Mouse (Mus musculus) erythroblast, adult 5-6 weeks (primary cell): ENCODE results near the gene Skor1. TPM values are rescaled to one million over a fixed set of nuclear protein-coding genes. Genes with fewer than 3 reads are reported as not detected.

ENCODE experiments used
- ATAC-seq: replicated peaks from 2 replicates; pipeline ENCODE4 v1.8.0; 2016; ENCODE audit warnings: moderate number of reproducible peaks, mild to moderate bottlenecking, moderate TSS enrichment, inconsistent platforms; ENCODE audit not compliant: poor library complexity, low FRiP score, severe bottlenecking
- total RNA-seq, 2 experiments: library from RNA; stranded (forward) in 1 of 2; stranded (reverse) in 1 of 2; fragments of 150-400 nt in 1 of 2; fragments of 200-764, 138-1000 nt in 1 of 2; gene quantifications; 2 replicates each; pipeline versions ENCODE4 v1.2.3 to v1.2.4; 2015 to 2017; ENCODE audit warnings: low replicate concordance in 2 of 2

Skor1 gene
- total RNA-seq, 2 experiments from 2014 or later: not detected

DNA sequence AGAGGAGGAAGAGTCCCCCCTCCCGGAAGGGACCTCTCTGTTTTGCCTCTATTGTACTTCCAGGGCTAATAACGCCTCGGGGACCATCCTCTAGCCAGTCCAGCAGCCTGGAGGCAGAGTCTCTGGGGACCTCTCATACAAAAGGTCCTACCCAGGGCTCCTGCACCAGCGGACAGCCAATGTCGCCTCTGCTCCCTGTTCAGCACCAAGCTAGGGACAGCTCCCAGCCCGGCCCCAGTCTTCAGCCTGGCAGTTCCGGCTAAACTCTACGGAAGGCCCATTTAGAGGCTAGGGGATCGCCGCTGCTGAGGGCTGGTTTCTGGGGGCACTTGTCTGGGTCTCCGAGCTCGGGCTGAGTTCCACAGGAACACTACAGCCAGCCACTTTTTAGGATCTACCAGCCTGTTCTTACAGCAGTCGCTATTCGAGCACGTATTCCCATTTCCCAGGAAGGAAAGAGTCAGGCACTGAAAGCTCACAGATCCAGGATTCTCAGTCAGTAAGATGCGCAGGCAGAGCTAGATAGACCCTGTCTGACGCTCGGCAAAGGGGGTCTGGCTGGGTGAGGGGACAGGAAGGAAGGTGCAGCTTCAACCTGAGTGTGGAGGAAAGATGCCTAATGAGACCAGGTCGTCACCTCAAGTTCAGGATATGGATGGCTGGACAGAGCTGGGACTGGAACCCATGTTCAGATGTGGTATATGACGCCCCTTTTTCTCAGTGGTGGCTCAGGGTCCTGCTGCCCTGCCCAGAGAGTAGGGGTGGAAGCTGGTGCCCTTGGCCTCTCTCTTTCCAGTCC lies 2.5 kb upstream of the Skor1 start:
- ATAC-seq: no peak

- ATAC-seq: no peak
Observed at GRCm38 (mm10) chr9:63150086-63150800, 1.5 kb upstream of the Skor1 start.

GRCm38 (mm10) chr9:63149372-63149766 lies 608 bp upstream of the Skor1 start:
- no peak for ATAC-seq

DNA sequence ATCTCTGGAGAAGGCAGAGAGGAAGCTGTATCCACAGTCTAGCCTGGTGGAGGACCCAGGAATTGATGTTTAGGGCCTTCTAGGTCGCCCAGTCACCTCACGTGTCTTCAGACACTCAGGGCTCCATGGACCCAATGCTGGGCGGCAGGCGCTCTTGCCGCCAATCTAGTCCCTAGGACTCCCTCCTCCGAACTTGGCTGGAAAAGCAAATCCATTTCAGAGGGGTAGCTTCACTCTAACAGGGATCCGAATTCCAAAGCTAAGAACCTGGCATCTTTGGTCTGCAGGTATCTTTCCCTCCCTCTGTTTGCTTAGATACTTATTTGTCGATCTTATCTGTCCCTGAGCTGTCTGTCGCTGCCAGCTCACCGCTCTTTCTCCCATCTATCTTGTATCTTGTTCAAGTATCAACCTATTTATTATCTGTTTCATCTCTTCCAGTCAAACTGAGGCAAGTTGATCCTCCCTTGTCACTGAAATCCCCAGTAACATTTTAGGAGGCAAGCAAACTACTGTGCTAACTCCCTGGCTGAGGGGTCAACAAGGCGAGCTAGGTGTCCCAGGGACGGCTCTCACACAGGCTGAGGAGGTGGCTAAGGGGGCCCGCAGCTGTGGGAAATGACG lies 863 bp downstream of the Skor1 start:
- ATAC-seq: no peak

- ATAC-seq: no peak
Observed at GRCm38 (mm10) chr9:63147296-63147695, 1.5 kb downstream of the Skor1 start.

DNA sequence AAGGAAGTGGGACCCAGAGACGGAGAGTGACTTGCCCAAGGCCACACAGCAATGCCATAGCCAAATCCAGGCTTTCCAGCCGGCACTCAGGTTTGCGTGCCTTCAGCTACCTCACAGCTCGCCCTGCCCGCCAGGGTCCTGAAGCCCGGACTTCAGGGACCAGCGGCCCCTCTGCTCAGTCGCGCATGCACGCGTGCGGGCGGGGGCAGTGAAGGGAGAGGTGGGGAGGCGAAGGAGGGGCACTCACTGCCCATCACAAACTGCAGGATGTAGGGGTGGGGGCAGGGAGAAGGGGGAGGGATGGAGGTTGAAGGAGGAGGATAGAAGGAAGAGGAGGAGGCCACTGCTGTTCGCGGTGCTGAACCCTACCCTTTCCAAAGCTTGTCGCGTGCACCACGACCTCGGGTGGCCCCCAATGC lies 1.9 kb downstream of the Skor1 start:
- no peak for ATAC-seq

DNA sequence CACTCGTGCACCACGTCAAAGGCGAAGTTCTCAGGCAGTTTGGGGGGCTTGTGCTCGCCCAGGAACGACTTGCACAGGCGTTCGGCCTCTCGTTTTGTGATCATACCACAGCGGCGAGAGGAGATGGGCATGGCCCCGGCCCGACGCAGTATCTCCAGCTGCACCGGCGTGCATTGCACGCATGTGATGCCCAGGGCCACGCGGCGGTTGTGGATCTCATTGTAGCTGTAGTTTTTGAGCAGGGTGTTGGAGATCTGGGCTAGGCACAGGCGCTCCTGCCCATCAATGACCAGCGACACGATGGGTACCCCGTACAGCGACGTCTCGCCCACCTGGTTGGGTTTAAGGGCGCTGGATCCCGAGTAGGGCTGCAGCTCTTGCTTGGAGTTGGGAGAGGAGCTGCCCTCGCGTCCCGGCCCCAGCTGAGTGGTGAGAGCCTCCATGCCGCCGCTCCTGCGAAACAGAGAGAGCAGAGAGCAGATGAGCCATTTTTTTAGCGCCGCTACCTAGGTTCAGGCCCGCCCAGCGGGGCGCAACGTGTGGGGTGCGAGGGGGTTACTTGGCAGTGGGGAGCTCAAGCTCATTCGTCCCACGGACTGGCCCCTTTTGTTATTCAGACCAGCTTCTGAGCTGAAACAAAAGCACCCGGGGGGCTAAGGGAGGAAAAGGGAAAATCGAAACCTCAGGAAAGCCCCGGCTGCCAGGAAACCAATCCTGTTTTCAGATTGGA lies 2.5 kb downstream of the Skor1 start:
- no peak for ATAC-seq

- ATAC-seq: no peak
Observed at GRCm38 (mm10) chr9:63145249-63146125, 3.3 kb downstream of the Skor1 start.

DNA sequence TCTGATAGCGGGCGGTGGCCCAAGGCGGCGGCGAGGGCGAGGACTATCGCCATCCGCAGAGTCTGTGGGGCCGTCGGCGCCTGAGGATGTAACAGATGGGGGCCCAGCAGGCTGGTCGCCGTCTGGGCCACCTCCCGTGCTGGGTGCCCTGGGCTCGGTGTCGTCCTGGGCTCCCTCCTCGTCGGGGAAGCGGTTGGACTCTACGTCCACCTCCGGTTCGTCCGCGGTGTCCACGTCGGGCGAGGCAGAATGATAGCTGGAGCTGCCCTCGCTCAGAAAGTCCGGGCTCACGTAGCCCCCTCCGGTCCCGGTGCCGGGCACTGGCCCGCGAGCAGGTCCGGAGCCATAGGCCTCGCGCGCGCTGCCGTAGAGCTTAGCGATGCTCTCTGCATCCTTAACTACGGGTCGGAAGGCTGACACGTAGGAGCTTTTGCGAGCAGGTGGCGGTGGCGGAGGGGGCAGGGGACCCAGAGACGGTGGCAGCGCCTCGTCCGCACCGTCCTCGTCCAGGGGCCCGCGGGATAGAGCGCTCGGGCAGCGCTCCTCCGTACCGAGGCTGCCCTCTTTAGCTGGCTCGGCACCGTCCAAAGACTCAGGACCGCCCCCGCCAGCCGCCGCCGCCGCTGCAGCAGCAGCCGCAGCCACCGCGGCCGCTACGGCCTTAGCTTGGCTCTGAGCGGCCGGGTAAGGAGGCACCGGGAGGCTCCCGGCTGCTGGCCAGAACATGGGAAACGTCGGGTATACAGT lies 4.1 kb downstream of the Skor1 start:
- ATAC-seq: no peak

DNA sequence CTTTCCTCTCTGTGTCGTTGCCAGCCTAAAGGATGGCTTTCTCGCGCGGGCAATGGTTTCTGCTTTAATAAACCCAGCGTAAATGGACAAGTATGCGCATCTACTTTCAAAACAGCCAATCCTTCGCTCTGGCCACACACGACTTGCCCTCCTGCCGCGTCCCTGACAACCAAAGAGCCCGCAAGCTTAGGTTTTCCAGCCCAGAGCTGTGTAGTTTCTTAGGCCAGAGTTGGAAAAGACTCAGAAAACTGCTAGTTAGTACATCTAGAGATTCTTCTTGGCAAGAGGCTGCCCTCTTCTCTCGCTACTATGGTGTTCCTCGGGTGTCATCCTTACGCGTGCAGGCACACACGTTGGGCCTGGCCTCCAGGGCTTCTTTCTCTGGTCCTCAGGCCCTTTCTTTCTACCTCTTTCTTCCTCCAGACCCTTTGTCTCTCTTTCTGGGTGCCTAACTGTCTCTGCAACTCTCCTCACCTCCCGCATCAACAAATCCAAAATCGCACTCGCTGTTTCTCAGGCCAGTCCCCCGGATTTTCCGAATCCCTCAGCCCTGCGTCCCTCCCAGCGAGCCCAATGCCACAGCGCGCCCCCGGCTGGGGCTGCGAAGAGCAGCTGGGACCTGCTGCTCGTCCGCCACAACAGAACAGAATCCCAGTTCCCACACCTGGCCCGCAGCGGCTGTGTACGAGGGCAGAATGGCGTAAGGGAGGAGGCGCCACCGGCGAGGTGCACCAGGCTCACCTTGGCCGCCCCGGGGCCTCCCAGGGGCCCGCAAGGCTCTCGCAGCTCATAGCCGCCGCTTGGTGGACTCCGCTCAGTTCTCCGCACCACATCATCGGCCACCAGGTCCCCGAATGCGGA lies 4.9 kb downstream of the Skor1 start:
- no peak for ATAC-seq

GRCm38 (mm10) chr9:63143227-63143626 lies 5.5 kb downstream of the Skor1 start:
- no peak for ATAC-seq

- ATAC-seq: no peak
Observed at GRCm38 (mm10) chr9:63142335-63143036, 6.3 kb downstream of the Skor1 start.

GRCm38 (mm10) chr9:63141641-63142334 lies 7.0 kb downstream of the Skor1 start:
- ATAC-seq: no peak

DNA sequence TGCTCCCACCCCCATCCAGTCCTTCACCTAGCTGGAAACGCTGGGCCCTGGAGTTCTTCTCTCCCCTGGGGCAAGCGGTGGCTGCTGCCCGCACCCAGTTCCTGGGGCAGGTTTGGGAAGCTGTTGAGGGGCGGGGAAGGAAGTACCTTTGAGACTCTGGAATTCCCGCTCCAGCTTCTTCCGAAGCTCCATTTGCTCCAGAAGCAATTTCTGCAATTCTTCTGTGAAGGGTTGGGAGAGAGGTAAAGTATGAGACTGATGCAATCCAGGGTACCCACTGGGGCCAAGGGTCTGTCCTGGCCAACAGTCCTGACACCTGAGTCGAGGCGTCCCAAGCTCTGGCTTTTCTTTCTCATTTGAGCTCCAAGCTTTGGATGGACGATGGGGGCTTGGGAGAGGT lies 8.6 kb downstream of the Skor1 start:
- ATAC-seq: no peak

GRCm38 (mm10) chr9:63139661-63140060 lies 9.1 kb downstream of the Skor1 start:
- ATAC-seq: no peak

DNA sequence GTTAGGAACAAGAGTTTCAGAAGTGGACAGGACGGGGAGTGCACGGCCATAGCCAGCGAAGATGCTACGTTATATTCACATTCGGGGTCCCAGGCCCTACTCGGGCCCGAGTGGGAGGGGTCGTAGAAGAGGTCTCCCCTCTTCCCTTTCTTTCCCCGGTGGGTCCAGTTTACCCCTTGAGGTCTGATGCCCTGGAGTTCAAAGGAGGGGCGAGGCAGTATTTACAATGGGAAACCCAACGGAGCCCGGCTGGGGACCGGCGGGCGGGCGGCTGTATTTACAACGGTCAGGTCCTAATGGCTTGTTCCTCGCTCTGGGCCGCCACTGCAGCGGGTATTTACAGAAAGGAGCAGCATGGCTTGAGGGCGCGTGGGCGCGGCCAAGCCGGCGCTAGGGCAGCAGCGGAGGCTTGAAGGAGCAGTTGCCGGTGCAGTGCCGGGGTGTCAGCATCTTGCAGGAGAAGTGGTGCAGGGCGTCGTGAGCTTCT lies 10.2 kb downstream of the Skor1 start:
- no peak for ATAC-seq

GRCm38 (mm10) chr9:63137615-63137915 lies 11.2 kb downstream of the Skor1 start:
- ATAC-seq: no peak
